Mouse (Mus musculus) embryo, embryonic 10 days (tissue): ENCODE data around the gene Trnp1.

Experiments
- DNase-seq: peaks from one replicate; pipeline ENCODE4 v3.0.0-alpha.2; 2015; ENCODE audit warnings: low spot score

Gene Trnp1

GRCm38 (mm10) chr4:133460006-133460405, 38.3 kb downstream of the Trnp1 start:
- DNase-seq = no peak

GRCm38 (mm10) chr4:133458044-133458443, 40.3 kb downstream of the Trnp1 start:
- DNase-seq = no peak

- no peak for DNase-seq
These were observed 45.9 kb downstream of the Trnp1 start for GRCm38 (mm10) chr4:133452433-133452832.

- DNase-seq = peak; percentile 79
These were observed 46.8 kb downstream of the Trnp1 start for GRCm38 (mm10) chr4:133451536-133451935.

- peak; percentile 84 for DNase-seq
These were observed 48.6 kb downstream of the Trnp1 start for GRCm38 (mm10) chr4:133449726-133450125.

GRCm38 (mm10) chr4:133448708-133449388, 49.5 kb downstream of the Trnp1 start:
- no peak for DNase-seq

GRCm38 (mm10) chr4:133447967-133448366, 50.4 kb downstream of the Trnp1 start:
- DNase-seq = no peak

GRCm38 (mm10) chr4:133447366-133447765, 51.0 kb downstream of the Trnp1 start:
- DNase-seq = no peak

GRCm38 (mm10) chr4:133445727-133446126, 52.6 kb downstream of the Trnp1 start:
- no peak for DNase-seq

- no peak for DNase-seq
These were observed 55.3 kb downstream of the Trnp1 start for GRCm38 (mm10) chr4:133443085-133443484.

- DNase-seq = no peak
These were observed 56.2 kb downstream of the Trnp1 start for GRCm38 (mm10) chr4:133442194-133442593.
